Mouse (Mus musculus) adrenal gland, postnatal 36 days (tissue): Measurements from ENCODE around the gene Slc35f3. TPM values are rescaled to one million over a fixed set of nuclear protein-coding genes. Genes with fewer than 3 reads are reported as not detected.

Experiments used
- DNase-seq, 2 experiments: peaks; one replicate each; pipeline ENCODE4 v3.0.0; 2021; ENCODE audit warnings: mixed read lengths in 1 of 2
- long read RNA-seq, 2 experiments: library from polyadenylated mRNA; stranded (forward); transcript quantifications; one replicate each; pipeline ENCODE4 v2.0.0; 2021; ENCODE audit warnings: borderline sequencing depth in 2 of 2
- total RNA-seq, 2 experiments: library from RNA; stranded (reverse); gene quantifications; 2 replicates each; pipeline ENCODE4 v1.2.3; 2021

The Slc35f3 gene
- 1 to 10 TPM in 1 of 2 experiments, under 1 TPM in 1; 0.20 to 2.8 TPM for total RNA-seq
- long read RNA-seq, experiment 1, partial matches to known transcripts = 2 of 2 reads
- long read RNA-seq, experiment 1, other reads (novel, unspliced or antisense) = 0 of 2 reads
- long read RNA-seq, experiment 2 = 0 reads

- DNase-seq = peak; percentile 47 to 49
These were observed at the start of gene Slc35f3 for GRCm38 (mm10) chr8:126298296-126299093. Gene Slc35f3 (plus strand): TSS chr8:126298558.

GRCm38 (mm10) chr8:126250486-126250885 is 47.9 kb upstream of the Slc35f3 start:
- no peak for DNase-seq

- DNase-seq = no peak
These were observed 41.6 kb upstream of the Slc35f3 start for GRCm38 (mm10) chr8:126256585-126257391.

- DNase-seq = no peak
These were observed 41.0 kb upstream of the Slc35f3 start for GRCm38 (mm10) chr8:126257392-126257681.

- peak; percentile 87 to 88 for DNase-seq
These were observed 40.1 kb upstream of the Slc35f3 start for GRCm38 (mm10) chr8:126258175-126258781.

GRCm38 (mm10) chr8:126265186-126265585 is 33.2 kb upstream of the Slc35f3 start:
- DNase-seq = no peak

- peak; percentile 17 to 51 for DNase-seq
These were observed 31.2 kb upstream of the Slc35f3 start for GRCm38 (mm10) chr8:126267118-126267517.

- no peak for DNase-seq
These were observed 28.6 kb upstream of the Slc35f3 start for GRCm38 (mm10) chr8:126269733-126270132.

GRCm38 (mm10) chr8:126272445-126272844 is 25.9 kb upstream of the Slc35f3 start:
- no peak for DNase-seq

GRCm38 (mm10) chr8:126273066-126273465 is 25.3 kb upstream of the Slc35f3 start:
- DNase-seq = peak in 1 of 2 experiments; percentile 26

- peak; percentile 76 to 82 for DNase-seq
These were observed 23.4 kb upstream of the Slc35f3 start for GRCm38 (mm10) chr8:126274866-126275360.

- peak in 1 of 2 experiments; percentile 60 for DNase-seq
These were observed 22.5 kb upstream of the Slc35f3 start for GRCm38 (mm10) chr8:126275886-126276285.

- peak; percentile 81 to 85 for DNase-seq
These were observed 6.4 kb upstream of the Slc35f3 start for GRCm38 (mm10) chr8:126291951-126292350.

GRCm38 (mm10) chr8:126297284-126297845 is 993 bp upstream of the Slc35f3 start:
- DNase-seq = peak; percentile 55 to 70

- DNase-seq = no peak
These were observed 975 bp downstream of the Slc35f3 start for GRCm38 (mm10) chr8:126299333-126299732.

GRCm38 (mm10) chr8:126300350-126300749 is 2.0 kb downstream of the Slc35f3 start:
- no peak for DNase-seq

- DNase-seq = no peak
These were observed 3.2 kb downstream of the Slc35f3 start for GRCm38 (mm10) chr8:126301580-126301979.

GRCm38 (mm10) chr8:126307164-126307563 is 8.8 kb downstream of the Slc35f3 start:
- no peak for DNase-seq

GRCm38 (mm10) chr8:126309015-126309414 is 10.7 kb downstream of the Slc35f3 start:
- DNase-seq = peak; percentile 72 to 76

- no peak for DNase-seq
These were observed 26.6 kb downstream of the Slc35f3 start for GRCm38 (mm10) chr8:126324931-126325330.

- no peak for DNase-seq
These were observed 27.8 kb downstream of the Slc35f3 start for GRCm38 (mm10) chr8:126326136-126326535.

GRCm38 (mm10) chr8:126326731-126327130 is 28.4 kb downstream of the Slc35f3 start:
- DNase-seq = no peak
